Mouse (Mus musculus) testis, adult 10 weeks (tissue): ENCODE measurements around the gene Mgl2. TPM values are rescaled to one million over a fixed set of nuclear protein-coding genes. Genes with fewer than 3 reads are reported as not detected.

Source experiments
- polyA plus RNA-seq: library from polyadenylated mRNA; stranded (reverse); fragments of 350-450 nt; fragmentation: Illumina TruSeq; extraction: RNeasy Lipid Tissue Mini Kit (QIAGEN cat#74804); gene quantifications from one replicate; pipeline ENCODE4 v1.2.3, GENCODE M21; 2014; ENCODE audit warnings: low read depth, low replicate concordance

Mgl2 gene
- polyA plus RNA-seq = 0.73 TPM

DNA sequence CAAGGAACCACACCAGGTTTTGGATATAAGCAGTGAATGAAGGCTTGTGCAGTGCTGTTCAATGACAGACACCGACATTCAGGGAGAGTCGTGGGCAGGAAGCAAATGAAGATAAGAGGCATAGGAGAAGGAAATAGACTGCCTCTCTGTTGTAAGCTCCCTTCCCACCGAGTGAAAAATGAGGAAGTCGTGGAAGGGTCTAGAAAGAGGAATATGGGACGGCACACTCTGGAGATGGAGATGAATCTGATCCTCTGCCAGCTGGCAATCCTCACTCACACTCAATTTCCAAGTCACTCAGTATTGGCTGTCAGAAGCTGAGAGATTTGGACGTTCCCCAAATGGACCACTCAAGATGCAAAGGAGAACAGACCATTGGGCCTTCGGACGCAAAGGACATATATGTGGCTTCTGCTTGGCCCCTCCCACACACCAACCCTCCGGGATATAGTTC, at the start of gene Mgl2:
TSS of gene Mgl2 (plus strand) at position 404 of the 454 bp plus-strand sequence.

DNA sequence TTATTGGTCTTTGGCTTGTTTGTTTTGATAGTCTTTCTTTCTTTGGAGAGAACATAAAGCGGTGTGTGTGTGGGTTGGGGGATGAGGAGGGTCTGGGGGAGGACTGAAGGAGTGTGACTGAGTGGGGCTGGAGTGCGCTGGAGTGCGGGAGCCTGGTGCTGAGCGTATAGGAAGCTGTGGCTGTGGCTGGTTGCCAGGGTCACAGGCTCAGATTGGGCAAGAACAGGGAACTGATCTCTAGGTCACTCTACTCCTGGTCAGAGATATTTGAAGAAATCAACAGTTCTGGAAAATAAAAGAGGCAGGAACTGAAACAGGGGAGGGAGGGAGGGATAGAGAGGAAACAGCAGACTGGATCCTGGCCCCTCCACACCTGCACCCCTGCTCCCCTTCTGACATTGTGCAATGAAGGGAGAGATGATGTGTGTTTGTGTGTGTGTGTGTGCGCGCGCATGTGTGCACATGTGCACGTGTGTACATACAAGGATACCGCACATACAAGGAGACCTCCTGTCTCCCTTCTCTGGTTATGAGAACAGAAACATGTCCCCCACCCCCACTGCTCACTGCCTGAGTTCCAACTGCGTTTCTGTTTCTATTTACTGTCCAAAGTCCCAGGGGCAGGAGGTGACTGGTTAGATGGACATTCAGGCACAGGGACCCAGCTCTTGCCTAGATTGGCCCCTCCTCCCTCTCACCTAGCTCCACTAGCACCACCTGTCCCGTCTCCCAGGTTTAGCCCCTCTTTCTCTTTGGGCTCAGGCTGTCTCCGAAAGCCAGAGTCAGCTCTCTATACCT, 37.9 kb upstream of the Mgl2 start, which contains the start of gene Asgr2:
TSS of gene Asgr2 (plus strand) at position 659 of the 798 bp plus-strand sequence.

DNA sequence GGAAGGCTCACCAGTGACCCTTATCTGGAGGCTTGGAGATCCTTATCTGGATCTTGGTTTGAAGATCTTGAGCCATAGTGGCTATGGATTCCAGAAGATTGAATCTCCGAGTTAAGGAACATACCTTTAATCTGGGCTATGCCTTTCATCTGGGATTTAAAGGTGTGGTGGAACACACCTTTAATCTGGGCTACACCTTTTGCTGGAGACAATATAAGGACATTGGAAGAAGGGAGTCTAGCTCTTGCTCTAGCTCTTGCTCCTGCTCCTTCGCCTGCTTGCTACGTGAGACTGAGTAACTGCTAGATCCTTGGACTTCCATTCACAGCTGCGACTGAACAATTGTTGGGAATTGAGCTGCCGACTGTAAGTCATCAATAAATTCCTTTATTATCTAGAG, 25.8 kb downstream of the Mgl2 start, which contains the start of gene Clec10a:
TSS of gene Clec10a (plus strand) at position 301 of the 400 bp plus-strand sequence.

Other genes starting within 250 kb of the Mgl2 start
- 0.22 TPM for gene Kctd11, start 248.9 kb upstream of the Mgl2 start, polyA plus RNA-seq
- 1.7 TPM for gene Acap1, start 234.8 kb upstream of the Mgl2 start, polyA plus RNA-seq
- gene 2810408A11Rik, start 229.3 kb upstream of the Mgl2 start, polyA plus RNA-seq = 291 TPM
- 5.5 TPM for gene Neurl4, start 229.3 kb upstream of the Mgl2 start, polyA plus RNA-seq
- 66.3 TPM for gene Gps2, start 216.4 kb upstream of the Mgl2 start, polyA plus RNA-seq
- gene Eif5a, start 208.4 kb upstream of the Mgl2 start, polyA plus RNA-seq = 247 TPM
- gene Ybx2, start 194.5 kb upstream of the Mgl2 start, polyA plus RNA-seq = 1,705 TPM
- 0.07 TPM for gene Slc2a4, start 182.1 kb upstream of the Mgl2 start, polyA plus RNA-seq
- 0.36 TPM for gene Cldn7, start 165.6 kb upstream of the Mgl2 start, polyA plus RNA-seq
- 35.9 TPM for gene Ctdnep1, start 149.2 kb upstream of the Mgl2 start, polyA plus RNA-seq
- 70.4 TPM for gene Elp5, start 147.8 kb upstream of the Mgl2 start, polyA plus RNA-seq
- 586 TPM for gene Gabarap, start 139.2 kb upstream of the Mgl2 start, polyA plus RNA-seq
- gene Phf23, start 134.6 kb upstream of the Mgl2 start, polyA plus RNA-seq = 12.7 TPM
- 0.98 TPM for gene Dvl2, start 129.7 kb upstream of the Mgl2 start, polyA plus RNA-seq
- gene Acadvl, start 114.9 kb upstream of the Mgl2 start, polyA plus RNA-seq = 3.9 TPM
- gene Dlg4, start 113.4 kb upstream of the Mgl2 start, polyA plus RNA-seq = 0.46 TPM
- not detected for gene Asgr1, start 76.2 kb upstream of the Mgl2 start, polyA plus RNA-seq
- gene Asgr2, start 37.7 kb upstream of the Mgl2 start, polyA plus RNA-seq = not detected
- 1.9 TPM for gene Clec10a, start 25.9 kb downstream of the Mgl2 start, polyA plus RNA-seq
- gene Slc16a11, start 82.4 kb downstream of the Mgl2 start, polyA plus RNA-seq = not detected
- 0.62 TPM for gene Slc16a13, start 90.7 kb downstream of the Mgl2 start, polyA plus RNA-seq
- 1.7 TPM for gene Bcl6b, start 99.5 kb downstream of the Mgl2 start, polyA plus RNA-seq
- 2.5 TPM for gene 0610010K14Rik, start 107.6 kb downstream of the Mgl2 start, polyA plus RNA-seq
- 0.46 TPM for gene Gm21988, start 109.5 kb downstream of the Mgl2 start, polyA plus RNA-seq
- 13.8 TPM for gene Rnasek, start 109.5 kb downstream of the Mgl2 start, polyA plus RNA-seq
- 3.0 TPM for gene Alox12, start 125.0 kb downstream of the Mgl2 start, polyA plus RNA-seq
- not detected for gene Alox12e, start 192.3 kb downstream of the Mgl2 start, polyA plus RNA-seq
- 0.41 TPM for gene Alox15, start 221.7 kb downstream of the Mgl2 start, polyA plus RNA-seq